27 mouse cellular contexts compared by ENCODE assay signal in genomic region chr6:112898435-112898834, GRCm38 (mm10). TPM values are rescaled to one million over a fixed set of nuclear protein-coding genes. Genes with fewer than 3 reads are reported as not detected.
DNase-seq lines count a peak whose midpoint lies in the region; ATAC-seq and TF ChIP-seq lines count a peak whose summit lies in the region.
"Had no signal": no experiment of that assay in that cellular context is flagged by ENCODE, and none has a peak within 500 bp of the region (broad histone marks: within the 10 kb centered on the region; RNA-seq: fewer than 3 reads in every experiment).

No protein-coding gene starts in this region.

- H3K27me3 ChIP-seq in hindbrain, embryonic 10.5 days (ENCODE audit: insufficient read depth, poor library complexity, severe bottlenecking) = no peaks in the 10 kb centered on the region
- no peaks in the 10 kb centered on the region for H3K27me3 ChIP-seq in hindbrain, postnatal 0 days (ENCODE audit: insufficient read depth, low read length)
- H3K27me3 ChIP-seq in hindbrain, embryonic 12.5 days = no peaks in the 10 kb centered on the region
- H3K27me3 ChIP-seq in midbrain, embryonic 13.5 days = no peaks in the 10 kb centered on the region
- H3K27me3 ChIP-seq: heart, embryonic 15.5 days; limb, embryonic 12.5 days; liver, embryonic 15.5 days; neural tube, embryonic 15.5 days; stomach, embryonic 15.5 days had no signal

- WGBS in hindbrain, embryonic 10.5 days = 76% methylated on average over 4 of the region's 4 CpGs
- WGBS in hindbrain, postnatal 0 days = 47% methylated on average over 4 of the region's 4 CpGs
- 66% methylated on average over 4 of the region's 4 CpGs for WGBS in hindbrain, embryonic 12.5 days
- 63% methylated on average over 4 of the region's 4 CpGs for WGBS in midbrain, embryonic 13.5 days

- peak overlapping the region; percentile 87 for H3K27ac ChIP-seq in hindbrain, embryonic 10.5 days
- no peak overlapping the region for H3K27ac ChIP-seq in hindbrain, postnatal 0 days
- H3K27ac ChIP-seq in hindbrain, embryonic 12.5 days = 0 out of 2 replicates have a peak overlapping the region, but pooled peaks have one; percentile 90
- H3K27ac ChIP-seq in midbrain, embryonic 13.5 days = peak overlapping the region; percentile 22; the same call in 1 of the 2 replicates
- H3K27ac ChIP-seq: heart, embryonic 10.5 days; heart, embryonic 15.5 days; limb, embryonic 12.5 days; liver, embryonic 15.5 days; neural tube, embryonic 15.5 days; stomach, embryonic 15.5 days had no signal

- no peak for TF ChIP-seq CTCF in hindbrain, postnatal 0 days (IDR thresholded peaks at IDR 0.05; ENCODE audit: low read depth)

- no peak for ATAC-seq in hindbrain, postnatal 0 days
- ATAC-seq in hindbrain, embryonic 12.5 days (ENCODE audit: low FRiP score) = no peak
- no peak for ATAC-seq in midbrain, embryonic 13.5 days
- ATAC-seq in CD4-positive, CD25-positive, alpha-beta regulatory T cell, adult 4 months = no peak
- ATAC-seq: inflammation-experienced regulatory T-cells, adult 6 months had no signal

- H3K36me3 ChIP-seq in hindbrain, embryonic 10.5 days = peaks cover 24% of the 10 kb centered on the region
- H3K36me3 ChIP-seq in hindbrain, postnatal 0 days (ENCODE audit: insufficient read depth, low read length) = no peaks in the 10 kb centered on the region
- H3K36me3 ChIP-seq in hindbrain, embryonic 12.5 days = no peaks in the 10 kb centered on the region
- H3K36me3 ChIP-seq in midbrain, embryonic 13.5 days = no peaks in the 10 kb centered on the region
- H3K36me3 ChIP-seq: G1E; heart, embryonic 10.5 days; heart, embryonic 15.5 days; limb, embryonic 12.5 days; liver, embryonic 15.5 days; neural tube, embryonic 15.5 days; stomach, embryonic 15.5 days had no signal

- H3K4me2 ChIP-seq in hindbrain, postnatal 0 days (ENCODE audit: low read depth, low read length) = no peak overlapping the region
- no peak overlapping the region for H3K4me2 ChIP-seq in hindbrain, embryonic 12.5 days (replicated peaks)
- peak overlapping the region; percentile 36; the same call in 1 of the 2 replicates for H3K4me2 ChIP-seq in midbrain, embryonic 13.5 days (replicated peaks)
- H3K4me2 ChIP-seq: heart, embryonic 15.5 days; limb, embryonic 12.5 days; liver, embryonic 15.5 days; lung, embryonic 14.5 days; neural tube, embryonic 15.5 days; stomach, embryonic 15.5 days had no signal

- peak overlapping the region; percentile 46; the same call in 1 of the 2 replicates for H3K4me3 ChIP-seq in hindbrain, embryonic 10.5 days
- no peak overlapping the region for H3K4me3 ChIP-seq in hindbrain, postnatal 0 days (ENCODE audit: low read length)
- no peak overlapping the region for H3K4me3 ChIP-seq in hindbrain, embryonic 12.5 days
- no peak overlapping the region for H3K4me3 ChIP-seq in midbrain, embryonic 13.5 days (replicated peaks)
- H3K4me3 ChIP-seq: erythroblast, embryonic 14.5 days; heart, embryonic 10.5 days; heart, embryonic 15.5 days; limb, embryonic 12.5 days; liver, embryonic 15.5 days; neural tube, embryonic 15.5 days; stomach, embryonic 15.5 days had no signal

- peaks cover 84% of the 10 kb centered on the region for H3K4me1 ChIP-seq in hindbrain, embryonic 10.5 days (replicated peaks)
- peaks cover 42% of the 10 kb centered on the region for H3K4me1 ChIP-seq in hindbrain, postnatal 0 days (ENCODE audit: insufficient read depth, low read length)
- peaks cover 78% of the 10 kb centered on the region for H3K4me1 ChIP-seq in hindbrain, embryonic 12.5 days
- peaks cover 89% of the 10 kb centered on the region for H3K4me1 ChIP-seq in midbrain, embryonic 13.5 days (replicated peaks)
- H3K4me1 ChIP-seq: stomach, embryonic 15.5 days had no signal

- no peak overlapping the region for H3K9ac ChIP-seq in hindbrain, postnatal 0 days (replicated peaks; ENCODE audit: low read length)
- no peak overlapping the region for H3K9ac ChIP-seq in hindbrain, embryonic 12.5 days
- H3K9ac ChIP-seq in midbrain, embryonic 13.5 days (replicated peaks) = no peak overlapping the region
- H3K9ac ChIP-seq: heart, embryonic 15.5 days; limb, embryonic 12.5 days; liver, embryonic 15.5 days; lung, embryonic 14.5 days; neural tube, embryonic 15.5 days; stomach, embryonic 15.5 days had no signal

- no peak for DNase-seq in hindbrain, embryonic 10.5 days (ENCODE audit: low spot score)
- no peak for DNase-seq in hindbrain, postnatal 0 days (ENCODE audit: low spot score)
- peak; percentile 65 for DNase-seq in Muller cell, postnatal 12 days (ENCODE audit: inconsistent ontology term)
- no peak for DNase-seq in T-cell, adult 2 months (ENCODE audit: low spot score)
- DNase-seq in urinary bladder, adult 2 months (ENCODE audit: low spot score) = no peak
- DNase-seq: adrenal gland, postnatal 36 days; cerebellum, adult 18-20 months; cerebellum, postnatal 10 days; gastrocnemius, postnatal 14 days; heart, postnatal 36 days; kidney, adult 11 months; kidney, postnatal 14 days; lung, postnatal 14 days; right cerebral cortex, postnatal 25 days had no signal

- H3K9me3 ChIP-seq in hindbrain, embryonic 10.5 days = no peaks in the 10 kb centered on the region
- H3K9me3 ChIP-seq in hindbrain, postnatal 0 days (ENCODE audit: low read length) = no peaks in the 10 kb centered on the region
- H3K9me3 ChIP-seq in hindbrain, embryonic 12.5 days (replicated peaks) = no peaks in the 10 kb centered on the region
- no peaks in the 10 kb centered on the region for H3K9me3 ChIP-seq in midbrain, embryonic 13.5 days
- H3K9me3 ChIP-seq: heart, embryonic 10.5 days; heart, embryonic 15.5 days; limb, embryonic 12.5 days; liver, embryonic 15.5 days; neural tube, embryonic 15.5 days; stomach, embryonic 15.5 days had no signal

RNA-seq across cellular contexts. Expression of gene Srgap3, which starts 48.6 kb away (rescaled TPM):
- polyA plus RNA-seq in hindbrain, embryonic 10.5 days (2016; fragmentation: Nextera tagmentation; extraction: Ambion mirVana) = 28.0 and 34.7 TPM in 2 replicates
- 49.4 and 55.8 TPM in 2 replicates for total RNA-seq in hindbrain, postnatal 0 days (2014; rRNA removed)
- polyA plus RNA-seq in hindbrain, postnatal 0 days (2015; fragmentation: Nextera tagmentation; extraction: Ambion mirVana) = 20.6 and 23.7 TPM in 2 replicates
- polyA plus RNA-seq in hindbrain, embryonic 12.5 days (2016; fragmentation: Nextera tagmentation; extraction: Ambion mirVana) = 44.8 and 48.9 TPM in 2 replicates
- 49.8 and 53.5 TPM in 2 replicates for polyA plus RNA-seq in midbrain, embryonic 13.5 days (2015; fragmentation: Nextera tagmentation; extraction: Ambion mirVana)
- 2.5 and 3.6 TPM in 2 replicates for polyA plus RNA-seq in urinary bladder, adult 2 months (2012; rRNA removed)
- polyA plus RNA-seq in CD4-positive, CD25-positive, alpha-beta regulatory T cell, adult 4 months (2017; shearing (Covaris generic)) = under 1 TPM; 0.44 to 0.67 TPM
- polyA plus RNA-seq: G1E had no signal
